In the genomic region with DNA sequence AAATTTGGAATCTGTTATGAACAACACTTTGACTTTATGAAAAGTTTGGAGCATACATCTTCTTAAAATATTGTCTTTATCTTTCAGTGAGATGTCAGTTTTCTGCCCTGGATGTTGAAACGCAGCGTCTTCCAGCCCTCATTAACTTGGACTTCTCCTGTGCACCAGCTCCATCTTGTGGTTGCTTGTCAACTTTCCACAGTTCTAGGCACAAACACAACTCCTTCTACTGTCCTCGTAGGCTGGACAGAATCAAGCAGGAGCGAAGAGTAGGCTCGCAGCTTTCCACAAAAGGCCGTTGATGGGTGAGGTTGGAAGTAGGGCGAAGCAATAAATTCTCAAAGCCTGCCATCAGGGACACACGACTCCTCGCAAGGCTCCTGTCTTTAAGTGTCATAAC, we compare ENCODE assay signal across 9 mouse cellular contexts.
DNase-seq lines count a peak whose midpoint lies in the region; ATAC-seq lines count a peak whose summit lies in the region.
"Had no signal": no experiment of that assay in that cellular context is flagged by ENCODE, and none has a peak within 500 bp of the region (broad histone marks: within the 10 kb centered on the region; RNA-seq: fewer than 3 reads in every experiment).

No protein-coding gene starts in this region.

- peak; percentile 45; the same call in 1 of the 2 replicates for ATAC-seq in neural tube, embryonic 12.5 days (ENCODE audit: low FRiP score, low read depth)
- ATAC-seq in erythroid progenitor cell, adult 5-6 weeks (replicated peaks; ENCODE audit: low FRiP score, poor library complexity, severe bottlenecking), result no peak

- H3K4me1 ChIP-seq in neural tube, embryonic 12.5 days, result no peaks in the 10 kb centered on the region

- no peak overlapping the region for H3K9ac ChIP-seq in neural tube, embryonic 12.5 days
- H3K9ac ChIP-seq: midbrain, embryonic 12.5 days had no signal

- no peak overlapping the region for H3K4me2 ChIP-seq in neural tube, embryonic 12.5 days (replicated peaks)
- H3K4me2 ChIP-seq: midbrain, embryonic 12.5 days had no signal

- H3K4me3 ChIP-seq in neural tube, embryonic 12.5 days, result no peak overlapping the region
- H3K4me3 ChIP-seq: midbrain, embryonic 12.5 days had no signal

- 46% methylated on average over 9 of the region's 9 CpGs for WGBS in neural tube, embryonic 12.5 days

- DNase-seq in urinary bladder, postnatal 25 days (ENCODE audit: low spot score), result peak; percentile 47
- no peak for DNase-seq in urinary bladder, adult 2 months (ENCODE audit: low spot score)
- DNase-seq in cerebellum, postnatal 10 days, result peak; percentile 85
- DNase-seq in frontal cortex, postnatal 36 days (ENCODE audit: low spot score in 2 of 2), result peak; percentile 67 to 81
- peak; percentile 65 for DNase-seq in kidney, adult 9 months
- DNase-seq in left cerebral cortex, postnatal 4 days, result peak; percentile 58

- H3K27me3 ChIP-seq in neural tube, embryonic 12.5 days (replicated peaks), result no peaks in the 10 kb centered on the region

- intact Hi-C loops in left cerebral cortex, postnatal 4 days (cut with DNase I), result loop anchor here (2.0 to 5.0 kb wide), 3 partner anchors 101 to 637 kb away; partner anchors contain the start of genes Acvr1, Cytip and Upp2

- H3K9me3 ChIP-seq in neural tube, embryonic 12.5 days, result no peaks in the 10 kb centered on the region

- no peaks in the 10 kb centered on the region for H3K36me3 ChIP-seq in neural tube, embryonic 12.5 days
- H3K36me3 ChIP-seq: midbrain, embryonic 12.5 days had no signal

- no peak overlapping the region for H3K27ac ChIP-seq in neural tube, embryonic 12.5 days
- H3K27ac ChIP-seq: midbrain, embryonic 12.5 days had no signal
